Mouse (Mus musculus): ENCODE data around the gene Prpf8.

DNA sequence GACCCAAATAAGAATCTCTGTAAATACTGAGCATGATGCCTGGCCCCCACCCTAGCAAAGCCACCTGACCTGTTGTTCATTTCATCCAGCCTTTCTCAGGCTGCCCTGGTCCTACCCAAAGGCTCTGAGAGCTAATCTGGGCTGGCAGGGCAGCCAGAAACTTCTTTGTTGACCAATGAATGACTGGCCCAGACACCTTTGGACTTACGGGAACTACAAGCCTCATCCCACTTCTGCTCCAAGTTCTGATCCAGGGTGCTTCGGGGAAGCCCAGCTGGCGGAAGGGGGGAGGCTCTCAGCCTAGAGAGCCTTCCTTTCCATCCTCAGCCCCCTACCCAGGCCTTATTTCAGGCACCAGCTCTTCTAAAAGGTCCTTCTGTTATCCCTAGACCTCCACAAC, 47.8 kb upstream of the Prpf8 start:
- TF ChIP-seq EP300 (IDR thresholded peaks at IDR 0.05) (no peak), CTCF (IDR thresholded peaks at IDR 0.05) (no peak)
